Mouse (Mus musculus) kidney, embryonic 14.5 days (tissue): ENCODE measurements around the gene Ube4b. TPM values are rescaled to one million over a fixed set of nuclear protein-coding genes. Genes with fewer than 3 reads are reported as not detected.
A peak's percentile ranks its signal among the peaks of the same experiment; 100 is the strongest.
"Not testable (repeated sequence)": the region's sequence is repeated elsewhere in the genome, so short reads cannot be mapped to it uniquely, and the experiment has no call there.

ENCODE experiments used
- ATAC-seq: fragments of 200-750 bp; cut with Nextera tagmentation; 2 replicates; pipeline ENCODE4 v1.8.0; 2017; ENCODE audit warnings: moderate number of reproducible peaks, mild to moderate bottlenecking, moderate TSS enrichment, moderate library complexity; ENCODE audit not compliant: low FRiP score, low TSS enrichment
- H3K27ac ChIP-seq: fragments of 300-500 bp; sonication (generic); 2 replicates; pipeline ENCODE4 v1.5.1; 2014; ENCODE audit warnings: low read depth, mild to moderate bottlenecking, low read length, moderate library complexity, mixed read lengths
- H3K27me3 ChIP-seq: fragments of 300-500 bp; sonication (generic); 2 replicates; pipeline ENCODE4 v1.6.1; 2014; ENCODE audit warnings: mild to moderate bottlenecking, low read length; ENCODE audit not compliant: control insufficient read depth, insufficient read depth
- H3K36me3 ChIP-seq: fragments of 300-500 bp; sonication (generic); 2 replicates; pipeline ENCODE4 v1.6.1; 2014; ENCODE audit warnings: low read length, mixed read lengths; ENCODE audit not compliant: control insufficient read depth, insufficient read depth
- H3K4me1 ChIP-seq: fragments of 300-500 bp; sonication (generic); 2 replicates; pipeline ENCODE4 v1.6.1; 2014; ENCODE audit warnings: low read length, mixed read lengths; ENCODE audit not compliant: control insufficient read depth, insufficient read depth
- H3K4me2 ChIP-seq: fragments of 300-500 bp; sonication (generic); replicated peaks from 2 replicates; pipeline ENCODE4 v1.6.1; 2014; ENCODE audit warnings: low read depth, mild to moderate bottlenecking, low read length
- H3K4me3 ChIP-seq: fragments of 300-500 bp; sonication (generic); 2 replicates; pipeline ENCODE4 v1.5.1; 2014; ENCODE audit warnings: mild to moderate bottlenecking, low read length
- H3K9ac ChIP-seq: fragments of 300-500 bp; sonication (generic); 2 replicates; pipeline ENCODE4 v1.6.1; 2014; ENCODE audit warnings: low read depth, mild to moderate bottlenecking, low read length, moderate library complexity
- H3K9me3 ChIP-seq: fragments of 300-500 bp; sonication (generic); 2 replicates; pipeline ENCODE4 v1.6.1; 2016; ENCODE audit warnings: low read length; ENCODE audit not compliant: control insufficient read depth
- WGBS: fragments of 180-500 bp; shearing (Covaris S2); extraction: QIAGEN DNeasy Blood & Tissue Kit; methylation state at CpG from one replicate; pipeline ENCODE4 v1.1.7; 2014; 5-methylcytosine and 5-hydroxymethylcytosine counted together
- polyA plus RNA-seq: library from polyadenylated mRNA; unstranded; fragments of >200 nt; fragmentation: Nextera tagmentation; extraction: Ambion mirVana; gene quantifications from 2 replicates; pipeline ENCODE4 v1.2.1, GENCODE M21; 2014

Ube4b gene
- polyA plus RNA-seq, 1 experiment from 2014 or later = 44.9 TPM

DNA sequence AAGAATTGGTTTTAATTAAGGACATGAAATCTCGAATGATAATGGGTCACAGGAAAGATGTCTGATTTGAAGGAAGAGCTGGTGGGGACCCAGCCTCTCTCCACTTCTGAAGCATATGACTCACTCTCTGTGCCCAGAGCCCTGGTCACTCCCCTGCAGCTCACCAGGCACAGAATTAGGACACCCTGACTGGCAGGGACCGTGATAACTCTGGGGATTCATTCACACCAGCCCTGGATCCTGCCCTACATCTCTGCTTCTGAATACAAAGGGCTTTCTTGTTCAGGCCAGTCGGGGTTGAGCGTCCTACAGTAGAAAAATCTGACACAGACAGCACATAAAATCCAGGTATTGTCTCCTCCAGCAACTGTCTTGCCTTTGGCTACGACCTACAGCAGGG, 32.0 kb upstream of the Ube4b start:
- no peak overlapping the region for H3K4me3 ChIP-seq
- H3K4me1 ChIP-seq = no peaks in the 10 kb centered on the region
- no peak overlapping the region for H3K9ac ChIP-seq
- H3K36me3 ChIP-seq = no peaks in the 10 kb centered on the region
- H3K9me3 ChIP-seq = no peaks in the 10 kb centered on the region
- no peak overlapping the region for H3K4me2 ChIP-seq
- WGBS = 80% methylated on average over 5 of the region's 5 CpGs
- no peaks in the 10 kb centered on the region for H3K27me3 ChIP-seq
- no peak overlapping the region for H3K27ac ChIP-seq
- ATAC-seq = no peak

DNA sequence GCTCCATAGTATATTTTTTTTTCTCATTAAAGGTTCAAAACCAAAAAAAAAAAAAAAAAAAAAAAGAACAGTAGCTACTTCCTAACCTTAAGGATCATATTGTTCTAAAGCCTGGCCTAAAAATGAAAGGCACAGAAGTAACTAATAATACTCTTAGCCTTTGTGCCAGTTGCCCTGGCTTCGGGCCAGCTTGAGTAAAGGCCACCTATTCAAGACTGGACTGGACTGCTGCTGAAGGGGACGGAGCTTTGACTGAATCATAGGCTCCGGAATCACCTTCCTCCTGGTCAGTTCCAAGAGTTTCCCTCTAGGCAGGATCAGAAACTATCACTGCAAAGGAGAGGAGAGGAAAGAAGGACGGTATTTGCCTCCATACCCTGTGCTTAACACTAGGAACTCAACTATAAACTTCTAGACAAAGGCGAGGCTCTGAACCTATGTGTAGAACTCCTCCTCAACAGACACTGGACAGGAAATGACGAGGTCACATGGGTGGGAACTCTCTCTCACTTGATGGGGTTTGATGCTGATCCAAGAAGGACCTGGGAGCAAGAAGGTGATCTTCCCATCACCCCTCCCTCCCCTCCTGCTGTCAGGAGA, 31.4 kb upstream of the Ube4b start:
- no peak overlapping the region for H3K27ac ChIP-seq
- H3K4me1 ChIP-seq = no peaks in the 10 kb centered on the region
- no peak overlapping the region for H3K9ac ChIP-seq
- WGBS = 74% methylated on average over 6 of the region's 6 CpGs
- no peak overlapping the region for H3K4me3 ChIP-seq
- no peaks in the 10 kb centered on the region for H3K27me3 ChIP-seq
- no peaks in the 10 kb centered on the region for H3K9me3 ChIP-seq
- no peaks in the 10 kb centered on the region for H3K36me3 ChIP-seq
- H3K4me2 ChIP-seq = no peak overlapping the region
- ATAC-seq = no peak

DNA sequence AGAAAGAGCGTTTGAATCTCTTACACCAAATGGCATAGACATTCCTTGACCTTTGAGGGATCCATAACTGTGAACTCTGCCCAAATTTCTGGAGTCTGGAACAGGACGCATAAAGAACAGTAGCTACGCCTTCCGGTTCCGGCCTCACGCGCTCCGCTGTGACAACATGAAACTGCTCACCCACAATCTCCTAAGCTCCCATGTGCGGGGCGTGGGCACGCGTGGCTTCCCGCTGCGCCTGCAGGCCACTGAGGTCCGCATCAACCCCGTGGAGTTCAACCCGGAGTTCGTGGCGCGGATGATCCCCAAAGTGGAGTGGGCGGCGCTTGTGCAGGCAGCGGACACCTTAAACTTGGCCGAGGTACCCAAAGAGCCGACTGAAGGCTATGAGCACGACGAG, 30.6 kb upstream of the Ube4b start:
- WGBS = 87% methylated on average over 26 of the region's 27 CpGs
- H3K4me1 ChIP-seq, H3K27me3 ChIP-seq, ATAC-seq, H3K9ac ChIP-seq, H3K36me3 ChIP-seq, H3K9me3 ChIP-seq, H3K4me3 ChIP-seq, H3K4me2 ChIP-seq, H3K27ac ChIP-seq: not testable (repeated sequence)

DNA sequence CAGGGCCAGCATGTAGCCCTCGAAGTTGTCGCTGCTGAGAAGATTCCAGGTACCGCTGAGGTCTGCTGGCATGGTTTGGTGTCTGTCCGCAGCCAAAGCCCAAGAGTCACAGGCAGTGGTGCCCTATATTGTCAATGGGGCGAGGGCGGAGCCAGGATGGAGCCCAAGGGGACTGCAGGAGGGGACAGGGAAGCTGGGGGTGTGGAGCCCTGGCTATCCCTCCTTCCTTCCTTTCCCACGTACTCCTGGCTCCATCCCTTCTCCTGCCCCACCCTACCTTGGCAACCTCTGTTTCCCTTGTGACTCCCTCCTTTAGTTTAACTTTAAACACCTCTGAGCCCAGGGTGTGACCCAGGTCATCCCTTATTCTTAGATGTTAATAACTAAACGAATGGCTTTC, 28.3 kb upstream of the Ube4b start, which contains the start of gene Rbp7:
Gene Rbp7, minus strand, starts transcription at position 100 of the 400 bp plus-strand sequence.
- 67% methylated on average over 8 of the region's 8 CpGs for WGBS
- no peak within 1 kb of the TSS for H3K27ac ChIP-seq
- no peaks in the 10 kb centered on the region for H3K36me3 ChIP-seq
- ATAC-seq = no peak
- H3K4me2 ChIP-seq = no peak within 1 kb of the TSS
- H3K4me1 ChIP-seq = no peaks in the 10 kb centered on the region
- no peaks in the 10 kb centered on the region for H3K27me3 ChIP-seq
- no peak within 1 kb of the TSS for H3K4me3 ChIP-seq
- H3K9ac ChIP-seq = no peak within 1 kb of the TSS
- H3K9me3 ChIP-seq = no peaks in the 10 kb centered on the region

DNA sequence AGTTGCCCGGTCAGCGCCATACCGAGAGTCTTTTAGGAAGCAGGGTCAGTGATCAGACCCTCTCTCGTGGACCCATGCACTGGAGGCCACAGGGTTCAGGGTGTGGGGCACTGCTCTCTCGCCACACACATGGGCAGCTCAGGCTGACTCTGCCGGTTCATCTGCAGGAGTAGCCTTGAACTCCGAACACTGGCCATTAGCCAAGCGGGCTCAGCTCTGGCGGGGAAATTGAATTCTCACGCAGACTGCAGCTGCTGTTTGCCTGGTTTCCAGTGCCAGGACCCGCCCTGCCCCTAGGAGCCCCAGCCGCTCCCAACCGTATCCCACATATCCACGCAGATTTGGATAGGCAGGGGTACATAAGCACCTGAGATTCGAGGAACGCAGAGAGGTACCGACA, 27.7 kb upstream of the Ube4b start:
- H3K4me3 ChIP-seq = no peak overlapping the region
- no peaks in the 10 kb centered on the region for H3K36me3 ChIP-seq
- ATAC-seq = no peak
- no peak overlapping the region for H3K4me2 ChIP-seq
- no peaks in the 10 kb centered on the region for H3K4me1 ChIP-seq
- H3K27me3 ChIP-seq = no peaks in the 10 kb centered on the region
- WGBS = 86% methylated on average over 17 of the region's 17 CpGs
- H3K9me3 ChIP-seq = no peaks in the 10 kb centered on the region
- no peak overlapping the region for H3K27ac ChIP-seq
- no peak overlapping the region for H3K9ac ChIP-seq

DNA sequence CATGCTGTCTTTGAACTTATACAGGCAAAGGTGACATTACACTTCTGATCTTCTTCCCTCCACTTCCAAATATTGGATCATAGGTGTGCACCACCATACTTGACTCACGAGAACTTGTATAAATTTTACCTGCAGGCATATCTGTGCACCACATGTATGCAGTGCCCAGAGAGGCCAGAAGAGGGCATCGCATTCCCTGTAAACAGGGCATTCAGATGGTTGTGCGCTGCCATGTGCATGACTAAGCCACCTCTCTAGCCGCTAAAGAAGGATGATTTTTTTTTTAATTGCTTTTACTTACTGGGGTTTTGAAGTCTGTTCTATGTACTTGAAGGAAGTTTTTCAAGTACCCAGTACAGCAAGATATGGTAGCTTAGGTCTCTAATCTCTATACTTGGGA, 27.1 kb upstream of the Ube4b start:
- Histone ChIP-seq H3K9me3 (no peaks in the 10 kb centered on the region), H3K9ac (no peak overlapping the region), H3K4me2 (no peak overlapping the region), H3K4me3 (no peak overlapping the region), H3K36me3 (no peaks in the 10 kb centered on the region), H3K27ac (no peak overlapping the region), H3K27me3 (no peaks in the 10 kb centered on the region), H3K4me1 (no peaks in the 10 kb centered on the region)
- 93% methylated on average over 4 of the region's 4 CpGs for WGBS
- ATAC-seq = no peak

DNA sequence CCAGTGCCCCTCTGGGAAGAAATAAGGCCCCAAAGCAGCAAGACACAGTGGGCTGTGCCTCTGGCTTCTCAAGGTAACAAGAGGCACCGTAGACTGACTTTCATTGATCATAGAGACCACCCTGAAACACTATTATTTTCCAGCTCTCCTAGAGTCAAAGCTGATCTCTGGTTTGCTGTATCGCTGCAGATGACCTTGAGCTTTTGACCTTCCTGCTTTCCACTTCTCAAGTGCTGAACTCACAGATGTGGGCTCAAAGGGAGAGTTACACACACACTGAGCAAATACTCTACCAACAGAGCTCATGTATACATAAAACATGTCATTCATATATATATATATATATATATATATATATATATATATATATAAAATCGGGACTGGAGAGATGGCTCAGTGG, 24.1 kb upstream of the Ube4b start:
- no peak for ATAC-seq
- Histone ChIP-seq H3K27ac (no peak overlapping the region), H3K9ac (no peak overlapping the region), H3K4me1 (peaks cover 8% of the 10 kb centered on the region; the same call in 1 of the 2 replicates), H3K4me3 (no peak overlapping the region), H3K36me3 (no peaks in the 10 kb centered on the region), H3K9me3 (no peaks in the 10 kb centered on the region), H3K4me2 (no peak overlapping the region), H3K27me3 (no peaks in the 10 kb centered on the region)
- WGBS = 83% methylated on average over 3 of the region's 3 CpGs

DNA sequence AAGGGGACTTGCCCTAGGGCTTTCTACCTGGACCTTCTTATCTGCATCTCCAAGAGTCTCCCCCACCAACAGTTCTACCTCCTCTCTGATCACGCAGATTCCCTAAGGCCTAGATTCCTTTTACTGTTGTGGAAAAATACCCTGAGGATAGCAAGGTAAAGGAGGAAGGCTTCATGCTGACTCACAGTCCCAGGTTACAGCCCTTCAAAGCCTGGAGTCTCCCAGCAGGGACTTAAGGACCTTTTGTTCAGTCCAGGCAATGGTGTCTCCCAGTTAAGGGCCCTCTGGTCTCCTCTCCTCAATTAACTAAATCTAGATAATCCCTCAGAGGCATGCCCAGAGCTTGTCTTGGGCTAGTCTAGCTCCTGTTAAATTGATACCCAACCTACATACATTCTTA, 19.8 kb upstream of the Ube4b start:
- WGBS = 59% methylated on average over 1 of the region's 1 CpGs
- peak overlapping the region; percentile 16; the same call in 1 of the 2 replicates for H3K4me3 ChIP-seq
- ATAC-seq = no peak
- no peaks in the 10 kb centered on the region for H3K9me3 ChIP-seq
- peak overlapping the region; percentile 79 for H3K27ac ChIP-seq
- H3K4me1 ChIP-seq = peaks cover 13% of the 10 kb centered on the region; the same call in 1 of the 2 replicates
- H3K4me2 ChIP-seq = peak overlapping the region; percentile 42
- H3K9ac ChIP-seq = peak overlapping the region; percentile 63; the same call in 1 of the 2 replicates
- no peaks in the 10 kb centered on the region for H3K36me3 ChIP-seq
- no peaks in the 10 kb centered on the region for H3K27me3 ChIP-seq

DNA sequence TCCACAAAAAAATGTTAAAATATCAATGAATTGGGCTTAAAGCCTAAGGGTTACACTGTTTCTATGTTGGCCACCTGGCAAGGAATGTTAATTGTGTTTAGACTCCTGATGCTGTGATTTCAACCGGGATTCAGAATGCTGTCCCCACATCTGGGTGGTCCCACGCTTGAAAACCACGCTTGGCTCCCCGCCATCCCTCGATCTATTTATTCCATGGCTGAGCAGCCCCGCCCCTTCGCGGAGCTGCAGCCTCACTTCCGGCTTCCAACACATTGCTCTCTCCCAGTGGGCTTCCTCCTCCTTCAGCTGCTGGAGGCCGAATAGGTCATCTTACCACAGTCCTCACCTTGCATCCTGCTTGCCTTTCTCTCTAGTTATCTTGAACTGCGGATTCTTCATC, 19.3 kb upstream of the Ube4b start:
- Histone ChIP-seq H3K4me1 (peaks cover 13% of the 10 kb centered on the region; the same call in 1 of the 2 replicates), H3K9ac (peak overlapping the region; percentile 63; the same call in 1 of the 2 replicates), H3K36me3 (no peaks in the 10 kb centered on the region), H3K4me2 (peak overlapping the region; percentile 42), H3K27ac (peak overlapping the region; percentile 79), H3K9me3 (no peaks in the 10 kb centered on the region), H3K27me3 (no peaks in the 10 kb centered on the region), H3K4me3 (peak overlapping the region; percentile 16; the same call in 1 of the 2 replicates)
- 2% methylated on average over 11 of the region's 11 CpGs for WGBS
- peak; percentile 56 for ATAC-seq
